20 mouse cellular contexts compared by ENCODE assay signal in the genomic region with DNA sequence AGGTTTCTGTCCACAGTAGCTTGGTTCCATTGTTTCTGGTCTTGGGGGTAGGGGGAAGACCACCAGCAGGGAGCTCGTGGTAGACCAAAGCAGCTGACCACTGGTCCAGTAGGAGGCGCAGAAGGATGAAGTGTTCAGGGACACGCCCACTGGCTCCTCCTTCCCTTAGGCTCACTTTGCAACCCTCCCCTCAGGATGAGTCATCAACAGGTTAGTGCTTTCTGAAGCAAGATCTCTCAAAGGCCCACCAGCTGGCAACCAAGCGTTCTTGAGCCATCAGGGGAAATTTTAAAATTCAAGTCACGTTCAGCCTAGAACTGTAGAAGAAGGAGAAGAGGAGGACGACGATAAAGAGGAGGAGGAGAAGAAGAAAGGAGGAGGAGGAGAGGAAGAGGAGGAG. TPM values are rescaled to one million over a fixed set of nuclear protein-coding genes. Genes with fewer than 3 reads are reported as not detected.
DNase-seq lines count a peak whose midpoint lies in the region; ATAC-seq and TF ChIP-seq lines count a peak whose summit lies in the region.
"Had no signal": no experiment of that assay in that cellular context is flagged by ENCODE, and none has a peak within 500 bp of the region (broad histone marks: within the 10 kb centered on the region; RNA-seq: fewer than 3 reads in every experiment).

No protein-coding gene starts in this region.

- dilution Hi-C loops in CH12.LX (cut with MboI; ENCODE audit: extremely low pct_ligation_motif_present, extremely low pct_unique_long_range_greater_than_20kb, low sequenced_read_pairs): no loop called here

- 68% methylated on average over 7 of the region's 7 CpGs for WGBS in kidney, embryonic 16.5 days

- TF ChIP-seq CTCF in CH12.LX (conservative IDR thresholded peaks at IDR 0.05 in 1 of 2, IDR thresholded peaks at IDR 0.05 in 1 of 2; ENCODE audit: low read depth in 2 of 2, low read length in 2 of 2): peak in 1 of 2 experiments; percentile 62; a peak in 2 of 4 replicates

- H3K4me3 ChIP-seq in kidney, embryonic 16.5 days (ENCODE audit: low read length): no peak overlapping the region
- H3K4me3 ChIP-seq in CH12.LX (replicated peaks in 1 of 3; ENCODE audit: low read depth in 2 of 3, low read length in 2 of 3, poor library complexity in 1 of 3): no peak overlapping the region
- H3K4me3 ChIP-seq: left cerebral cortex, adult 2 months; limb, embryonic 13.5 days had no signal

- no peak for TF ChIP-seq POLR2A in CH12.LX (IDR thresholded peaks at IDR 0.05; ENCODE audit: low read depth, low read length)

- peak; percentile 45 to 59 for DNase-seq in kidney, postnatal 25 days
- DNase-seq in CH12.LX (ENCODE audit: extremely low read depth): peak; percentile 78
- no peak for DNase-seq in heart, adult 11 months
- no peak for DNase-seq in yolk sac, embryonic 10.5 days (ENCODE audit: low spot score)
- no peak for DNase-seq in urinary bladder, postnatal 10 days (ENCODE audit: low spot score)
- DNase-seq: cerebellum, adult 9-11 months; heart, postnatal 10 days; kidney, postnatal 14 days; midbrain, embryonic 14.5 days; right cerebral cortex, postnatal 25 days had no signal

- H3K9ac ChIP-seq in kidney, embryonic 16.5 days (replicated peaks; ENCODE audit: low read length): no peak overlapping the region
- H3K9ac ChIP-seq in CH12.LX (ENCODE audit: insufficient read depth, low read depth): no peak overlapping the region
- H3K9ac ChIP-seq: limb, embryonic 13.5 days had no signal

- TF ChIP-seq EP300 in CH12.LX (IDR thresholded peaks at IDR 0.05; ENCODE audit: low read length): no peak

- peaks cover 16% of the 10 kb centered on the region for H3K4me1 ChIP-seq in kidney, embryonic 16.5 days (ENCODE audit: insufficient read depth, low read length)
- peaks cover 2 to 19% of the 10 kb centered on the region in 2 experiments; a peak in 3 of 4 replicates for H3K4me1 ChIP-seq in CH12.LX (ENCODE audit: control insufficient read depth in 1 of 2, insufficient read depth in 2 of 2)

- no peak for ATAC-seq in kidney, embryonic 16.5 days (ENCODE audit: low FRiP score, low TSS enrichment)
- ATAC-seq in granulocyte monocyte progenitor cell, adult 5-6 weeks (replicated peaks; ENCODE audit: poor library complexity, severe bottlenecking): peak; percentile 92
- peak; percentile 46; the same call in 1 of the 2 replicates for ATAC-seq in neutrophil, adult 5-6 weeks (ENCODE audit: extremely low read depth, insufficient number of reproducible peaks, low FRiP score, poor library complexity, severe bottlenecking)
- ATAC-seq: hindbrain, embryonic 16.5 days; Patski had no signal

- H3K4me2 ChIP-seq in kidney, embryonic 16.5 days (replicated peaks; ENCODE audit: low read depth, low read length): no peak overlapping the region
- H3K4me2 ChIP-seq in CH12.LX (ENCODE audit: insufficient read depth, low read depth, poor library complexity, severe bottlenecking): peak overlapping the region; percentile 79
- H3K4me2 ChIP-seq: limb, embryonic 13.5 days had no signal

- no peaks in the 10 kb centered on the region for H3K9me3 ChIP-seq in kidney, embryonic 16.5 days (ENCODE audit: low read length)
- H3K9me3 ChIP-seq in CH12.LX (replicated peaks; ENCODE audit: low read length): no peaks in the 10 kb centered on the region
- H3K9me3 ChIP-seq: limb, embryonic 13.5 days had no signal

- H3K36me3 ChIP-seq in kidney, embryonic 16.5 days (ENCODE audit: insufficient read depth, low read length): peaks cover 2% of the 10 kb centered on the region; the same call in 1 of the 2 replicates
- H3K36me3 ChIP-seq in CH12.LX (replicated peaks in 1 of 2; ENCODE audit: control insufficient read depth in 1 of 2, insufficient read depth in 1 of 2, low read length in 1 of 2): no peaks in the 10 kb centered on the region
- H3K36me3 ChIP-seq: limb, embryonic 13.5 days had no signal

- H3K27ac ChIP-seq in kidney, embryonic 16.5 days (ENCODE audit: low read length): no peak overlapping the region
- H3K27ac ChIP-seq in CH12.LX (ENCODE audit: insufficient read depth, low read depth): no peak overlapping the region
- H3K27ac ChIP-seq: left cerebral cortex, adult 2 months; limb, embryonic 13.5 days had no signal

- in situ Hi-C loops in CH12.LX (cut with MboI; ENCODE audit: low pct_ligation_motif_present, low pct_unique_long_range_greater_than_20kb, low sequenced_read_pairs): no loop called here

- H3K27me3 ChIP-seq in kidney, embryonic 16.5 days (ENCODE audit: insufficient read depth, low read length): no peaks in the 10 kb centered on the region
- H3K27me3 ChIP-seq in CH12.LX (replicated peaks): no peaks in the 10 kb centered on the region
- H3K27me3 ChIP-seq: limb, embryonic 13.5 days; Patski had no signal

- H3K79me2 ChIP-seq in CH12.LX (replicated peaks; ENCODE audit: control insufficient read depth, extremely low read depth, insufficient read depth, poor library complexity, severe bottlenecking): no peaks in the 10 kb centered on the region

- peak; percentile 3 for TF ChIP-seq RAD21 in CH12.LX (IDR thresholded peaks at IDR 0.05; ENCODE audit: low read depth, low read length)

TF ChIP-seq in CH12.LX, 34 proteins besides CTCF, POLR2A, EP300 and RAD21:
- 0 out of 2 replicates have a peak, but pooled peaks have one; percentile 16 for TF ChIP-seq MXI1 (IDR thresholded peaks at IDR 0.05; ENCODE audit: low read depth, low read length)
- 0 out of 2 replicates have a peak, but pooled peaks have one; percentile 21 for TF ChIP-seq NELFE (IDR thresholded peaks at IDR 0.05; ENCODE audit: low read depth, low read length)
- TF ChIP-seq BHLHE40 (IDR thresholded peaks at IDR 0.05; ENCODE audit: low read depth, low read length): peak; percentile 87
- TF ChIP-seq USF2 (conservative IDR thresholded peaks at IDR 0.05; ENCODE audit: low read depth, low read length): no peak
- TF ChIP-seq ELF1 (IDR thresholded peaks at IDR 0.05; ENCODE audit: low read depth, low read length): no peak
- peak; percentile 65 for TF ChIP-seq ETS1 (conservative IDR thresholded peaks at IDR 0.05; ENCODE audit: low read depth, low read length)
- no peak for TF ChIP-seq PAX5 (IDR thresholded peaks at IDR 0.05; ENCODE audit: low read length)
- TF ChIP-seq IRF4 (IDR thresholded peaks at IDR 0.05; ENCODE audit: low read depth, low read length): no peak; the same call in 1 of the 2 replicates
- 0 out of 2 replicates have a peak, but pooled peaks have one; percentile 26 for TF ChIP-seq SIN3A (IDR thresholded peaks at IDR 0.05; ENCODE audit: low read length)
- TF ChIP-seq SMC3 (IDR thresholded peaks at IDR 0.05; ENCODE audit: low read depth, low read length): peak; percentile 40
- TF ChIP-seq JUND (conservative IDR thresholded peaks at IDR 0.05; ENCODE audit: low read depth, low read length): peak; percentile 71
- 0 out of 2 replicates have a peak, but pooled peaks have one; percentile 15 for TF ChIP-seq MEF2A (IDR thresholded peaks at IDR 0.05; ENCODE audit: borderline replicate concordance, low read depth, low read length)
- TF ChIP-seq MAZ (IDR thresholded peaks at IDR 0.05; ENCODE audit: low read depth, low read length): peak; percentile 78
- 0 out of 2 replicates have a peak, but pooled peaks have one; percentile 13 for TF ChIP-seq MAX (IDR thresholded peaks at IDR 0.05; ENCODE audit: low read length)
- TF ChIP-seq JUN (IDR thresholded peaks at IDR 0.05; ENCODE audit: insufficient read depth, low read depth, low read length): peak; percentile 45; the same call in 1 of the 2 replicates
- peak; percentile 53; the same call in 1 of the 2 replicates for TF ChIP-seq TCF12 (IDR thresholded peaks at IDR 0.05; ENCODE audit: low read depth, low read length)

RNA-seq across cellular contexts. Expression of gene Chpt1, which starts 12.2 kb away (rescaled TPM):
- polyA plus RNA-seq in kidney, embryonic 16.5 days (2015; fragmentation: Nextera tagmentation; extraction: Ambion mirVana): 26.3 and 32.8 TPM in 2 replicates
- total RNA-seq in CH12.LX (2012; rRNA removed) (8.0 and 8.1 TPM in 2 replicates), CH12.LX (2014; rRNA removed) (8.1 and 10.0 TPM in 2 replicates)
- 8.7 and 10.1 TPM in 2 replicates for polyA plus RNA-seq in CH12.LX (2012; ENCODE audit: insufficient read length, low read depth)
- total RNA-seq in granulocyte monocyte progenitor cell, adult 5-6 weeks (2014; fragmentation: Nextera tagmentation): 13.3 and 30.8 TPM in 2 replicates
- 23.8 and 31.7 TPM in 2 replicates for total RNA-seq in granulocyte monocyte progenitor cell, adult 5-6 weeks (2017)
- 6.0 and 10.0 TPM in 2 replicates for total RNA-seq in neutrophil, adult 5-6 weeks (2017)

RNA-seq across cellular contexts. Expression of gene Sycp3, which starts 32.3 kb away (rescaled TPM):
- 0.46 TPM in 1 of 2 replicates, not detected in the other for polyA plus RNA-seq in kidney, embryonic 16.5 days (2015; fragmentation: Nextera tagmentation; extraction: Ambion mirVana)
- total RNA-seq in CH12.LX (2012; rRNA removed) (not detected in 2 replicates), CH12.LX (2014; rRNA removed) (not detected in 2 replicates)
- not detected in 2 replicates for polyA plus RNA-seq in CH12.LX (2012; ENCODE audit: insufficient read length, low read depth)
- not detected in 2 replicates for total RNA-seq in granulocyte monocyte progenitor cell, adult 5-6 weeks (2014; fragmentation: Nextera tagmentation)
- 0.30 TPM in 1 of 2 replicates, not detected in the other for total RNA-seq in granulocyte monocyte progenitor cell, adult 5-6 weeks (2017)
- not detected in 2 replicates for total RNA-seq in neutrophil, adult 5-6 weeks (2017)
- total RNA-seq: heart, adult 8-10 months had no signal
- polyA plus RNA-seq: embryonic facial prominence, embryonic 14.5 days; limb, embryonic 13.5 days; lung, embryonic 16.5 days; Patski had no signal

Comparison
In these comparisons a context has a peak if more than half of its experiments do, and no peak if none do; other contexts are left out.
1. DNase-seq: peak in kidney, postnatal 25 days (2 of 2) and CH12.LX (single experiment); none in heart, adult 11 months (single experiment), yolk sac, embryonic 10.5 days (single experiment) and urinary bladder, postnatal 10 days (single experiment).